Mouse (Mus musculus) hindlimb bud, embryonic 11.5 days (tissue): ENCODE measurements around the gene Ralbp1.

Source experiments
- DNase-seq: peaks from one replicate; pipeline ENCODE4 v3.0.0-alpha.2; 2012; ENCODE audit warnings: low read depth, low spot score; ENCODE audit errors: extremely low spot score

Gene Ralbp1

GRCm38 (mm10) chr17:65902281-65902680 lies 16.7 kb upstream of the Ralbp1 start:
- no peak for DNase-seq

GRCm38 (mm10) chr17:65896016-65896415 lies 10.4 kb upstream of the Ralbp1 start:
- no peak for DNase-seq

- no peak for DNase-seq
Observed at GRCm38 (mm10) chr17:65889476-65889875, 3.9 kb upstream of the Ralbp1 start.

- no peak for DNase-seq
Observed at GRCm38 (mm10) chr17:65886571-65886970, 973 bp upstream of the Ralbp1 start.

- no peak for DNase-seq
Observed at GRCm38 (mm10) chr17:65885398-65885696, 251 bp downstream of the Ralbp1 start.

- DNase-seq: peak; percentile 96
Observed at GRCm38 (mm10) chr17:65884691-65885397, 754 bp downstream of the Ralbp1 start.

- no peak for DNase-seq
Observed at GRCm38 (mm10) chr17:65884061-65884669, 1.4 kb downstream of the Ralbp1 start.

GRCm38 (mm10) chr17:65877026-65877425 lies 8.6 kb downstream of the Ralbp1 start:
- DNase-seq: no peak

GRCm38 (mm10) chr17:65873834-65874233 lies 11.8 kb downstream of the Ralbp1 start:
- DNase-seq: no peak

- no peak for DNase-seq
Observed at GRCm38 (mm10) chr17:65873156-65873555, 12.4 kb downstream of the Ralbp1 start.

GRCm38 (mm10) chr17:65872652-65873051 lies 12.9 kb downstream of the Ralbp1 start:
- DNase-seq: no peak

GRCm38 (mm10) chr17:65872051-65872450 lies 13.5 kb downstream of the Ralbp1 start:
- DNase-seq: no peak

GRCm38 (mm10) chr17:65871641-65872041 lies 14.0 kb downstream of the Ralbp1 start:
- DNase-seq: no peak

- DNase-seq: peak; percentile 80
Observed at GRCm38 (mm10) chr17:65870146-65870545, 15.5 kb downstream of the Ralbp1 start.

GRCm38 (mm10) chr17:65869720-65870119 lies 15.9 kb downstream of the Ralbp1 start:
- DNase-seq: no peak

GRCm38 (mm10) chr17:65867996-65868395 lies 17.6 kb downstream of the Ralbp1 start:
- no peak for DNase-seq

GRCm38 (mm10) chr17:65866201-65866600 lies 19.4 kb downstream of the Ralbp1 start:
- no peak for DNase-seq

- DNase-seq: no peak
Observed at GRCm38 (mm10) chr17:65865265-65865664, 20.3 kb downstream of the Ralbp1 start.

- peak; percentile 28 for DNase-seq
Observed at GRCm38 (mm10) chr17:65864742-65865141, 20.9 kb downstream of the Ralbp1 start.

- no peak for DNase-seq
Observed at GRCm38 (mm10) chr17:65863830-65864229, 21.8 kb downstream of the Ralbp1 start.

GRCm38 (mm10) chr17:65862579-65862978 lies 23.0 kb downstream of the Ralbp1 start:
- DNase-seq: no peak

- DNase-seq: no peak
Observed at GRCm38 (mm10) chr17:65857617-65858016, 28.0 kb downstream of the Ralbp1 start.

GRCm38 (mm10) chr17:65854006-65854405 lies 31.6 kb downstream of the Ralbp1 start:
- DNase-seq: no peak
